Mouse (Mus musculus): ENCODE results near the gene Castor1. TPM values are rescaled to one million over a fixed set of nuclear protein-coding genes. Genes with fewer than 3 reads are reported as not detected.
"Not testable (repeated sequence)": the region's sequence is repeated elsewhere in the genome, so short reads cannot be mapped to it uniquely, and the experiment has no call there.

Gene Castor1
- total RNA-seq (2014; rRNA removed) (9.7 and 10.6 TPM in 2 replicates), polyA plus RNA-seq (2015; fragmentation: Nextera tagmentation; extraction: Ambion mirVana) (4.9 and 7.5 TPM in 2 replicates)

DNA sequence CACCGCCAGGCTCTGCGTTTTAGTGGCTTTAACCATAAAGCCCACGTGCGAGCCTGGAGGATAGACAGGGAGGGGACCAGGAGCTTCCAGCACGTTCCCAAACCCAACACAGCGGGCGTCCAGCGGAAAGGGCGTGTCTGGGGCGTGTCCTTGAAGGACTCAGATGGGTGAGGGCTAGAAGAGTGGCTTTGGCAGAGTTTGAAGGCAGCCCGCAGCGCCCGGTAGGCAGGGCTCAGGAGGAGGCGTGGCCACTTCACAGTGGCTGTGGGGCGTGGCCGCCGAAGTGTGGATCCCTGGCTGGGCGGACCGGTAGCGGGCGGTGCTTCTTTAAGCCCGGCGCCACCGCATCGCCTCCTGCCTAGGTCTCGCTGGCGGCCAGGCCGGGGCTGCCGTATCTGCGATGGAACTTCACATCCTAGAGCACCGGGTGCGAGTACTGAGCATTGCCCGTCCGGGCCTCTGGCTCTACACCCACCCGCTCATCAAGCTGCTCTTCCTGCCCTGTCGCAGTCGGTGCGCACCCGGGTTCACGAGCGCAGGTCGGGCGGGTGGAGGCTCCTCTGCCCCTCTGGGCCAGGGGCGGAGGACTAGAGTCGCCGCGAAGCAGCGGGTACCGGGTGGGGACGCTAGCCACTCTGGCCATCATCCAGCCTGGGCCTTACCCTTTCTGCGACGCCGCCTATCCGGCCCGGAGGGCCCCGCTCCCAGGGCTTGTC is at the start of gene Castor1:
TSS of gene Castor1 (plus strand) at position 312 of the 716 bp plus-strand sequence.
- H3K4me1 ChIP-seq (ENCODE audit: insufficient read depth, low read length) = no peaks in the 10 kb centered on the region
- DNase-seq (ENCODE audit: low spot score) (peak; percentile 76), ATAC-seq (ENCODE audit: low FRiP score) (peak; percentile 19; the same call in 1 of the 2 replicates)
- H3K27ac ChIP-seq (ENCODE audit: low read depth, low read length) = peak within 1 kb of the TSS; percentile 43
- TF ChIP-seq CTCF (IDR thresholded peaks at IDR 0.05) = no peak
- peak within 1 kb of the TSS; percentile 35 for H3K4me3 ChIP-seq (ENCODE audit: low read depth, low read length)
- 3% methylated on average over 56 of the region's 56 CpGs for WGBS
- 0 out of 2 replicates have a peak within 1 kb of the TSS, but pooled peaks have one; percentile 36 for H3K9ac ChIP-seq (replicated peaks; ENCODE audit: low read length, poor library complexity, severe bottlenecking)
- peak within 1 kb of the TSS; percentile 65 for H3K4me2 ChIP-seq (ENCODE audit: low read depth, low read length, poor library complexity, severe bottlenecking)
- H3K36me3 ChIP-seq (ENCODE audit: insufficient read depth, low read length) = peaks cover 25% of the 10 kb centered on the region
- H3K9me3 ChIP-seq (ENCODE audit: low read length) = no peaks in the 10 kb centered on the region
- H3K27me3 ChIP-seq (ENCODE audit: insufficient read depth, low read length) = peaks cover 15% of the 10 kb centered on the region

DNA sequence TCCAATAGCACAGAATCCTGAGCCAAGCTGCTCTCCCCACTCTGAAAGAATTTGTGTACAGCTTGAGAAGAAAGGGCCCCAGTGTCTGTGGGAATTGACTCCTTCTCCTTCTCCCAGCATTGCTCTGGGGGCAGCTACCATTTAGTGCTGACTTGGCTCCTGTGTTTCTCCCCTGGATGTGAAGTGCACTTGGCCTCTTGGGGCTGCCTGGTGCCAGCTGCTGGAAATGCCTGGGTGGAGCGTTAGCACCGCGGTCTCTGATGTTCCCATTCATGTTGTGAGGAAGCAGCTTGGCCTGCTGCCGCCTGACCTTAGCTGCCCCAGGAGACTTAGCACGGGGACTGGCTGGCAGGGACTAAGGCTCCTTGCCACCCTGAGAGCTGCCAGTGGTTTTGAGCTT is 43.4 kb upstream of the Castor1 start:
- Histone ChIP-seq H3K4me3 (ENCODE audit: low read depth, low read length) (no peak overlapping the region), H3K27ac (ENCODE audit: low read depth, low read length) (no peak overlapping the region), H3K36me3 (ENCODE audit: insufficient read depth, low read length) (peaks cover 94% of the 10 kb centered on the region), H3K9me3 (ENCODE audit: low read length) (no peaks in the 10 kb centered on the region), H3K4me2 (ENCODE audit: low read depth, low read length, poor library complexity, severe bottlenecking) (no peak overlapping the region), H3K27me3 (ENCODE audit: insufficient read depth, low read length) (no peaks in the 10 kb centered on the region), H3K4me1 (ENCODE audit: insufficient read depth, low read length) (no peaks in the 10 kb centered on the region), H3K9ac (replicated peaks; ENCODE audit: low read length, poor library complexity, severe bottlenecking) (no peak overlapping the region)
- DNase-seq (ENCODE audit: low spot score) (peak; percentile 76), ATAC-seq (ENCODE audit: low FRiP score) (peak; percentile 65; the same call in 1 of the 2 replicates)
- TF ChIP-seq CTCF (IDR thresholded peaks at IDR 0.05) = no peak
- 65% methylated on average over 5 of the region's 5 CpGs for WGBS

DNA sequence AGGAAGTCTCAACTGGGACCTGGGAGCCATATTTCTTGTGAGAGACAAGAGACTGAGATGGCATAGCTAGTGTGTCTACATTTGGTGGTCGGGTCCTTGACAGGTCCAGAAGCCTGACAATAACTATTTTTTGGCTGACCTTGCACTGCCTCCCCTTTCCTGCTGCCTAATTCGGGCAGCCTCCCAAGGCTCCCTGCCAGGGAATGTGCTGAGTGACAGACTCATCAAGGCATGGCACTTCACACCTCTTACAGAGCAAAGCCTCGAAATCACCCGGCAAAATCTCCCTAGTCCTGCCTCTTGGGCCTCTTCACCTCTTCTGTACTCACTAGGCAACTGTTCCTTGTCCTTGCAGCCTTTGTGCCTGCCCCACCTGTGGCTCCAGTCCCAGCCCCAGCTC is 40.3 kb upstream of the Castor1 start:
- no peak for TF ChIP-seq CTCF (IDR thresholded peaks at IDR 0.05)
- Histone ChIP-seq H3K4me1 (ENCODE audit: insufficient read depth, low read length) (no peaks in the 10 kb centered on the region), H3K9ac (replicated peaks; ENCODE audit: low read length, poor library complexity, severe bottlenecking) (no peak overlapping the region), H3K27me3 (ENCODE audit: insufficient read depth, low read length) (no peaks in the 10 kb centered on the region), H3K9me3 (ENCODE audit: low read length) (no peaks in the 10 kb centered on the region), H3K36me3 (ENCODE audit: insufficient read depth, low read length) (peaks cover 92% of the 10 kb centered on the region), H3K27ac (ENCODE audit: low read depth, low read length) (no peak overlapping the region), H3K4me3 (ENCODE audit: low read depth, low read length) (no peak overlapping the region), H3K4me2 (ENCODE audit: low read depth, low read length, poor library complexity, severe bottlenecking) (no peak overlapping the region)
- ATAC-seq (ENCODE audit: low FRiP score) (no peak), DNase-seq (ENCODE audit: low spot score) (no peak)
- 74% methylated on average over 4 of the region's 4 CpGs for WGBS

DNA sequence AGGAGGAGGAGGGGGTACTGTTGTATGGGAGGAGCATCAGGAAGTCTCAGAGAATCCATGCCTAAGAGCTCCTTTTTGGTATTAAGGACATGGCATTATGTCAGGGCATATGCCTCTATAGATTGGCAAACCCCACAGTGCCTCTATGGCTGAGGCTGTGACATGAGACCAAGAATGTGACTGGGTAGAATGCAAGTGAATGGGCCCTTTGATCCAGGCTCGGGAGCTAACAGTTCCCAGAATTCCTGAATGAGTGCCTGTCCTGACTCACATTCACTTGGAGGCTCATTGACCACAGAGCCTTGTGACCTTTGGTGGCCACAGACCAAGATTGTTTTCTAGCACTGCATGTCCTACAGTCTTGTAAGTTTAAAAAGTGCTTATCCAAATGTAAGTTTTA is 36.0 kb upstream of the Castor1 start:
- Histone ChIP-seq H3K4me2 (ENCODE audit: low read depth, low read length, poor library complexity, severe bottlenecking) (no peak overlapping the region), H3K27ac (ENCODE audit: low read depth, low read length) (no peak overlapping the region), H3K36me3 (ENCODE audit: insufficient read depth, low read length) (peaks cover 48% of the 10 kb centered on the region), H3K9me3 (ENCODE audit: low read length) (no peaks in the 10 kb centered on the region), H3K27me3 (ENCODE audit: insufficient read depth, low read length) (no peaks in the 10 kb centered on the region), H3K4me3 (ENCODE audit: low read depth, low read length) (no peak overlapping the region), H3K4me1 (ENCODE audit: insufficient read depth, low read length) (no peaks in the 10 kb centered on the region), H3K9ac (replicated peaks; ENCODE audit: low read length, poor library complexity, severe bottlenecking) (no peak overlapping the region)
- ATAC-seq (ENCODE audit: low FRiP score) (no peak), DNase-seq (ENCODE audit: low spot score) (peak; percentile 43)
- no peak for TF ChIP-seq CTCF (IDR thresholded peaks at IDR 0.05)
- WGBS = 14% methylated on average over 1 of the region's 1 CpGs

DNA sequence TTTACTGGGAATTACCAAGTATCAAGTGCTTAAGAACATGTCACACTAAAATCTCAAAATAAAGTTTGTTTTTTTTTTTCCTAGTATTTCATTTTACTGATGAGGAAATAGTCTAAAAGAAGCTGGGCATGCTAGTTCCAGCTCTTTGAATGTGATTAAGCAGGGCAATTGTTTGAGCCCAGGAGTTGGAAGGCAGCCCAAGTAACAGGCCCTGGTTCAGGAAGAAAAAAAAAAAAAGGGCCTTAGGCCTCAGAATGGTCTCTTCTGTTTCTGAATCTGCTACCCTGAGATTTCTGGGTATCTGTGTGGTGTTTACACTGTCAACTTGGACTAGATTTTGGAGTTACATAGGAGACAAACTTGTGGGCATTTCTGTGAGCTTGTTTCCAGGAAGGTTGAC is 34.5 kb upstream of the Castor1 start:
- no peak for TF ChIP-seq CTCF (IDR thresholded peaks at IDR 0.05)
- H3K9me3 ChIP-seq (ENCODE audit: low read length) = no peaks in the 10 kb centered on the region
- no peak overlapping the region for H3K4me2 ChIP-seq (ENCODE audit: low read depth, low read length, poor library complexity, severe bottlenecking)
- H3K4me1 ChIP-seq (ENCODE audit: insufficient read depth, low read length) = peaks cover 8% of the 10 kb centered on the region
- DNase-seq (ENCODE audit: low spot score) (peak; percentile 40), ATAC-seq (ENCODE audit: low FRiP score) (no peak)
- no peak overlapping the region for H3K27ac ChIP-seq (ENCODE audit: low read depth, low read length)
- H3K4me3 ChIP-seq (ENCODE audit: low read depth, low read length) = no peak overlapping the region
- H3K27me3 ChIP-seq (ENCODE audit: insufficient read depth, low read length) = no peaks in the 10 kb centered on the region
- no peak overlapping the region for H3K9ac ChIP-seq (replicated peaks; ENCODE audit: low read length, poor library complexity, severe bottlenecking)
- peaks cover 34% of the 10 kb centered on the region for H3K36me3 ChIP-seq (ENCODE audit: insufficient read depth, low read length)

DNA sequence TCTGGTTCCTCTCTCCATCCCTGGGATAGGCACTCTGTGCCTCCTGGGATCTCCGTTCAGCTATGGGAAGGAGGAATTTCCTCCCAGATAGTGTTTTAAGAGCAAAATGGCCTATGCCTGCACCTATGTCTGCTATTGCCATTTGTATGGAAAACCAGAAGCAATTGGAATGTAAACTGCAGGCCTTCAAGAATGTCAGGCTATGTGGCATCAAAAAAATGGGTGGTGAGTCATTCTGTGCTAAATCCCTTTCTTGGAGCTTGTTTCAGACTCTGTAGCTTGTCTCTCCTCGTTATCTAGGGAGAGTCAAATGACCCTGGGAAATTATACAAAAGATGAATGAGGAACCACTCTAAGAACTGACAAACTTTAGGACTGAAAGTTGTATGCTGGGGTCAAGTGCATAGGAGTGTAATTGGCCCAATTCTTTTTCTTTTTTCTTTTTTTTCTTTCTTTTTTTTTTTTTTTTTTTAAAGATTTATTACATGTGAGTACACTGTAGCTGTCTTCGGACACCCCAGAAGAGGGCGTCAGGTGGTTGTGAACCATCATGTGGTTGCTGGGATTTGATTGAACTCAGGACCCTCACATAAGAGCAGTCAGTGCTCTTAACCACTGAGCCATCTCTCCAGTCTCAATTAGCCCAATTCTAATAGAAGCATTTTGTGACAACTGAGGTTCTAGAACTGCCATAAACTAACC is 33.6 kb upstream of the Castor1 start:
- WGBS = 80% methylated on average over 4 of the region's 4 CpGs
- peak; percentile 20; the same call in 1 of the 2 replicates for TF ChIP-seq CTCF (IDR thresholded peaks at IDR 0.05)
- DNase-seq (ENCODE audit: low spot score) (no peak), ATAC-seq (ENCODE audit: low FRiP score) (no peak)
- Histone ChIP-seq H3K4me2 (ENCODE audit: low read depth, low read length, poor library complexity, severe bottlenecking) (no peak overlapping the region), H3K9me3 (ENCODE audit: low read length) (no peaks in the 10 kb centered on the region), H3K4me3 (ENCODE audit: low read depth, low read length) (no peak overlapping the region), H3K27me3 (ENCODE audit: insufficient read depth, low read length) (no peaks in the 10 kb centered on the region), H3K9ac (replicated peaks; ENCODE audit: low read length, poor library complexity, severe bottlenecking) (no peak overlapping the region), H3K36me3 (ENCODE audit: insufficient read depth, low read length) (peaks cover 26% of the 10 kb centered on the region), H3K27ac (ENCODE audit: low read depth, low read length) (no peak overlapping the region), H3K4me1 (ENCODE audit: insufficient read depth, low read length) (peaks cover 8% of the 10 kb centered on the region)

DNA sequence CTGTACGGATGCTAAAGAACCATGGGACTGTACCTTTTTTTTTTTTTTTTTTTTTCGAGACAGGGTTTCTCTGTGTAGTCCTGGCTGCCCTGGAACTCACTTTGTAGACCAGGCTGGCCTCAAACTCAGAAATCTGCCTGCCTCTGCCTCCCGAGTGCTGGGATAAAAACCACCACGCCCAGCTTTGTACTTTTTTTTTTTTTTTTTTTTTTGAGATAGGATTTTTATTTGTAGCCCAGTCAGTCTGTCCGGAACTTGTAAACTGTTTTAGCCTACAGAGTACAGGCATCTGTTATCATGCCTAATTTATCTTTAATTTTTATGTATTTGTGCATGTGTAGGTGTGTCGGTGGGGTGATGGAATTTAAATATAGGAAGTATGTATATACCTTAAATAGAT is 32.5 kb upstream of the Castor1 start:
- H3K4me2 ChIP-seq (ENCODE audit: low read depth, low read length, poor library complexity, severe bottlenecking); H3K9ac ChIP-seq (replicated peaks; ENCODE audit: low read length, poor library complexity, severe bottlenecking); H3K27me3 ChIP-seq (ENCODE audit: insufficient read depth, low read length); H3K4me1 ChIP-seq (ENCODE audit: insufficient read depth, low read length); DNase-seq (ENCODE audit: low spot score); H3K27ac ChIP-seq (ENCODE audit: low read depth, low read length); H3K4me3 ChIP-seq (ENCODE audit: low read depth, low read length); ATAC-seq (ENCODE audit: low FRiP score); H3K9me3 ChIP-seq (ENCODE audit: low read length): not testable (repeated sequence)
- peaks cover 17% of the 10 kb centered on the region for H3K36me3 ChIP-seq (ENCODE audit: insufficient read depth, low read length)
- 99% methylated on average over 6 of the region's 6 CpGs for WGBS

All from midbrain, postnatal 0 days (tissue).